ENCODE assay signal across 8 mouse cellular contexts in the genomic region with DNA sequence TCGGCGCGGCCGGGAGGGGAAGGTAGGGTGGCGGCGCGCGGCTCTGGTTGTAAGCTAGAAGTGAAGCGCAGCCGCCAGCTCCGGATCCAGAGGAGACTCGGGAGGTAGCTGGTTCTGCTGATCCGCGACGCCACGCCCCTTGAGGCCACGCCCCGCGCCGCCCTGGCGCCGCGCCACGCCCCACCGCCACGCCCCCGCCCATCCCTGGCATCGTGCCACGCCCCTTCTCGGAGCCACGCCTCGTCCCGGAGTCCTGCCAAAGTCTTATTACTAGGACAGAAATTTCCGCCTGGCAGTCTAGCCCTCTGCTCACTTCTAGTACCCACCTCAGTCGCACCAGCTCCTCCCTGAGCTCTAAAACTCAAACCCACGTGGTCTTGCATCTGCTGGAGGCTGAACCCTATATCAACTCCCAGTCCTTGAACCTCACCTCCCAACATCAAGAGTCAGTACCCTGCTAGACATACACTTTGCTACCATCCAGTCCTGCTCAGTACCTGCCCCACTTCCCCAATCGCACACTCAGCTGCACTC. TPM values are rescaled to one million over a fixed set of nuclear protein-coding genes. Genes with fewer than 3 reads are reported as not detected.
DNase-seq lines count a peak whose midpoint lies in the region; ATAC-seq lines count a peak whose summit lies in the region.

A gene (minus strand): TSS at position 134 of the 534 bp plus-strand sequence.

- DNase-seq in gastrocnemius, postnatal 10 days: peak; percentile 92
- DNase-seq in induced T-regulatory cell, adult 2 months (ENCODE audit: low read depth): peak; percentile 89
- peak; percentile 63 to 67 for DNase-seq in left cerebral cortex, postnatal 36 days (ENCODE audit: low spot score in 2 of 2)
- DNase-seq in midbrain, embryonic 10.5 days (ENCODE audit: low spot score): peak; percentile 90
- DNase-seq in right cerebral cortex, postnatal 36 days (ENCODE audit: low spot score in 2 of 2): peak; percentile 59 to 60
- DNase-seq in yolk sac, embryonic 10.5 days (ENCODE audit: low spot score): peak; percentile 93

- H3K9me3 ChIP-seq in midbrain, embryonic 10.5 days (replicated peaks): no peaks in the 10 kb centered on the region

- H3K27ac ChIP-seq in midbrain, embryonic 10.5 days (replicated peaks): peak within 1 kb of the TSS; percentile 69; the same call in 1 of the 2 replicates

- 1% methylated on average over 37 of the region's 37 CpGs for WGBS in midbrain, embryonic 10.5 days

- intact Hi-C loops in left cerebral cortex, postnatal 36 days (cut with DNase I): no loop called here

- peak within 1 kb of the TSS; percentile 69 for H3K4me3 ChIP-seq in midbrain, embryonic 10.5 days

- peaks cover 60% of the 10 kb centered on the region for H3K27me3 ChIP-seq in midbrain, embryonic 10.5 days (ENCODE audit: low read depth, poor library complexity, severe bottlenecking)

- H3K36me3 ChIP-seq in midbrain, embryonic 10.5 days: no peaks in the 10 kb centered on the region

- peak; percentile 75 for ATAC-seq in activated CD4-positive, CD25-positive, alpha-beta regulatory T cell, adult 4 months
- peak; percentile 74 for ATAC-seq in common myeloid progenitor, adult 5-6 weeks (replicated peaks; ENCODE audit: low read depth, poor library complexity, severe bottlenecking)

- H3K4me1 ChIP-seq in midbrain, embryonic 10.5 days: peaks cover 42% of the 10 kb centered on the region

RNA-seq across cellular contexts. Expression of the gene that starts here (rescaled TPM):
- under 1 TPM; 0.17 to 0.36 TPM for polyA plus RNA-seq in activated CD4-positive, CD25-positive, alpha-beta regulatory T cell, adult 4 months (2017; shearing (Covaris generic))
- total RNA-seq in common myeloid progenitor, adult 5-6 weeks (2017): 0.78 and 0.82 TPM in 2 replicates
- 10 to 100 TPM; 11.4 TPM for total RNA-seq in gastrocnemius, postnatal 10 days (2021)
- total RNA-seq in left cerebral cortex, postnatal 36 days (2021): 10 to 100 TPM; 20.0 to 22.3 TPM
- polyA plus RNA-seq in midbrain, embryonic 10.5 days (2016; fragmentation: Nextera tagmentation; extraction: Ambion mirVana): 11.3 and 14.5 TPM in 2 replicates

Comparison
In these comparisons a context has a peak if more than half of its experiments do, and no peak if none do; other contexts are left out.
1. Peak in every context shown above with its lines: DNase-seq, ATAC-seq, H3K4me3 ChIP-seq and H3K27ac ChIP-seq.
2. Peak in ATAC-seq in activated CD4-positive, CD25-positive, alpha-beta regulatory T cell, adult 4 months; RNA of the gene not detected or under 1 TPM.
3. Peak in ATAC-seq in common myeloid progenitor, adult 5-6 weeks; RNA of the gene not detected or under 1 TPM.